Mouse (Mus musculus) cortical plate, adult 2 months (tissue): ENCODE measurements around the gene Tex11.

Experiments used
- CTCF ChIP-seq: fragments of 200-500 bp; IDR thresholded peaks from 2 replicates; pipeline ENCODE4 v1.5.1; 2011; ENCODE audit warnings: mild to moderate bottlenecking, control low read depth, low read length; ENCODE audit not compliant: insufficient read depth; ENCODE audit errors: extremely low read depth
- POLR2A ChIP-seq: fragments of 200-500 bp; IDR thresholded peaks from 2 replicates; pipeline ENCODE4 v1.6.1; 2011; ENCODE audit warnings: mild to moderate bottlenecking, low read length, control low read depth; ENCODE audit not compliant: insufficient read depth; ENCODE audit errors: extremely low read depth

GRCm38 (mm10) chrX:100800643-100801042, 258.8 kb downstream of the Tex11 start:
- TF ChIP-seq POLR2A (no peak), CTCF (no peak)
